ENCODE assay signal across 26 mouse cellular contexts in the genomic region with DNA sequence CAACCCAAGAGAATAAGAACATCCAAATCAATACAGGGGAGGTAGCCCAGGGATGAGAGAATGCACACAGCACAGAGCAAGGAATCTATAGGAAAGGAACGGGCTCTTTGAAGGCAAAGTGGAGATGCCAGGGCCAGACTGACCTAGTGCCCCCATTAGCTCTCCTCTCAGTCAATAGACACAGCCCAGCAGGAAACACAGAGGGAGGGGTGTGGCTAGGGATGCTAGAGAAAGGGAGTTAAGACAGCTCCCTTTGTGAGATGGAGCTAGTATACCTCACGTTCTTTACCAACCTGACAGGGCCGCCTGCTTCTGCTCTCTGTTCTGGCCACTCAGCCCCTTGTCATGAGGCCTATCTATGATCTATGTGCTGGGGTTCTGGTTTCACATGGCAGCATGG.
DNase-seq lines count a peak whose midpoint lies in the region; ATAC-seq and TF ChIP-seq lines count a peak whose summit lies in the region.
"Had no signal": no experiment of that assay in that cellular context is flagged by ENCODE, and none has a peak within 500 bp of the region (broad histone marks: within the 10 kb centered on the region; RNA-seq: fewer than 3 reads in every experiment).

No protein-coding gene starts in this region.

- H3K4me3 ChIP-seq in midbrain, embryonic 11.5 days (ENCODE audit: low read depth, low read length): no peak overlapping the region
- H3K4me3 ChIP-seq in midbrain, embryonic 14.5 days (replicated peaks; ENCODE audit: low read depth, low read length): no peak overlapping the region
- H3K4me3 ChIP-seq: erythroblast, embryonic 14.5 days; hindbrain, embryonic 15.5 days; liver, embryonic 12.5 days; megakaryocyte, embryonic 14.5 days; neural tube, embryonic 15.5 days had no signal

- DNase-seq in midbrain, embryonic 11.5 days (ENCODE audit: low spot score, missing footprints): no peak
- no peak for DNase-seq in midbrain, embryonic 14.5 days
- DNase-seq in brain, embryonic 14.5 days (ENCODE audit: low read depth): peak; percentile 30
- DNase-seq in embryo, embryonic 11 days: peak; percentile 24
- DNase-seq in retina, postnatal 1 day: peak; percentile 60
- DNase-seq in cerebellum, adult 8-10 months: no peak
- DNase-seq in kidney, adult 18-20 months: no peak
- DNase-seq: adrenal gland, adult 2 months; adrenal gland, postnatal 36 days; B cell, adult 2 months; cerebellum, postnatal 10 days; kidney, adult 11 months; kidney, postnatal 4 days; liver, postnatal 0 days; lung, postnatal 4 days; right cerebral cortex, postnatal 4 days; thymus, adult 18-20 months; thymus, postnatal 25 days had no signal

- WGBS in midbrain, embryonic 11.5 days: 14% methylated on average over 3 of the region's 3 CpGs
- 23% methylated on average over 3 of the region's 3 CpGs for WGBS in midbrain, embryonic 14.5 days

- no peak for TF ChIP-seq CTCF in brain, embryonic 14.5 days (IDR thresholded peaks at IDR 0.05; ENCODE audit: borderline replicate concordance, extremely low read depth, insufficient read depth, insufficient read length)

- ATAC-seq in midbrain, embryonic 11.5 days (ENCODE audit: low FRiP score): 0 out of 2 replicates have a peak, but pooled peaks have one; percentile 38
- ATAC-seq in midbrain, embryonic 14.5 days (ENCODE audit: low FRiP score, low TSS enrichment): no peak
- ATAC-seq: forebrain, embryonic 16.5 days; liver, embryonic 12.5 days; liver, postnatal 0 days had no signal

- no peak for TF ChIP-seq POLR2A in brain, embryonic 14.5 days (IDR thresholded peaks at IDR 0.05; ENCODE audit: borderline replicate concordance, extremely low read depth, insufficient read depth, insufficient read length, poor library complexity, severe bottlenecking)

- H3K9me3 ChIP-seq in midbrain, embryonic 11.5 days (ENCODE audit: control insufficient read depth, low read length): no peaks in the 10 kb centered on the region
- no peaks in the 10 kb centered on the region for H3K9me3 ChIP-seq in midbrain, embryonic 14.5 days (ENCODE audit: control insufficient read depth, low read length)
- H3K9me3 ChIP-seq: hindbrain, embryonic 15.5 days; liver, embryonic 12.5 days; megakaryocyte, embryonic 14.5 days; neural tube, embryonic 15.5 days had no signal

- H3K9ac ChIP-seq in midbrain, embryonic 11.5 days (ENCODE audit: low read length): no peak overlapping the region
- no peak overlapping the region for H3K9ac ChIP-seq in midbrain, embryonic 14.5 days (replicated peaks; ENCODE audit: low read length)
- H3K9ac ChIP-seq: hindbrain, embryonic 15.5 days; liver, embryonic 12.5 days; liver, postnatal 0 days; neural tube, embryonic 15.5 days had no signal

- no peaks in the 10 kb centered on the region for H3K27me3 ChIP-seq in midbrain, embryonic 11.5 days (ENCODE audit: control insufficient read depth, insufficient read depth, low read length)
- H3K27me3 ChIP-seq in midbrain, embryonic 14.5 days (ENCODE audit: control insufficient read depth, insufficient read depth, low read length): no peaks in the 10 kb centered on the region
- H3K27me3 ChIP-seq: hindbrain, embryonic 15.5 days; liver, embryonic 12.5 days; megakaryocyte, embryonic 14.5 days; neural tube, embryonic 15.5 days had no signal

- no peaks in the 10 kb centered on the region for H3K36me3 ChIP-seq in midbrain, embryonic 11.5 days (ENCODE audit: control insufficient read depth, insufficient read depth, low read length)
- no peaks in the 10 kb centered on the region for H3K36me3 ChIP-seq in midbrain, embryonic 14.5 days (ENCODE audit: control insufficient read depth, insufficient read depth, low read length)
- H3K36me3 ChIP-seq: hindbrain, embryonic 15.5 days; liver, embryonic 12.5 days; neural tube, embryonic 15.5 days had no signal

- peaks cover 3% of the 10 kb centered on the region for H3K4me1 ChIP-seq in midbrain, embryonic 11.5 days (ENCODE audit: control insufficient read depth, insufficient read depth, low read length)
- no peaks in the 10 kb centered on the region for H3K4me1 ChIP-seq in midbrain, embryonic 14.5 days (ENCODE audit: control insufficient read depth, insufficient read depth, low read length)

- no peak overlapping the region for H3K27ac ChIP-seq in midbrain, embryonic 11.5 days (ENCODE audit: low read depth, low read length)
- H3K27ac ChIP-seq in midbrain, embryonic 14.5 days (replicated peaks; ENCODE audit: low read depth, low read length): no peak overlapping the region
- H3K27ac ChIP-seq: hindbrain, embryonic 15.5 days; kidney, postnatal 0 days; liver, embryonic 12.5 days; neural tube, embryonic 15.5 days; stomach, postnatal 0 days had no signal

- H3K4me2 ChIP-seq in midbrain, embryonic 11.5 days: no peak overlapping the region
- no peak overlapping the region for H3K4me2 ChIP-seq in midbrain, embryonic 14.5 days (ENCODE audit: low read length)
- H3K4me2 ChIP-seq: hindbrain, embryonic 15.5 days; liver, embryonic 12.5 days; neural tube, embryonic 15.5 days had no signal

Comparison
In these comparisons a context has a peak if more than half of its experiments do, and no peak if none do; other contexts are left out.
1. DNase-seq: peak in brain, embryonic 14.5 days (single experiment), embryo, embryonic 11 days (single experiment) and retina, postnatal 1 day (single experiment); none in midbrain, embryonic 11.5 days (single experiment), midbrain, embryonic 14.5 days (single experiment), cerebellum, adult 8-10 months (single experiment) and kidney, adult 18-20 months (single experiment).